Mouse (Mus musculus): ENCODE data around the gene Abcc4.
A peak's percentile ranks its signal among the peaks of the same experiment; 100 is the strongest.
"Not testable (repeated sequence)": the region's sequence is repeated elsewhere in the genome, so short reads cannot be mapped to it uniquely, and the experiment has no call there.

Abcc4 gene

GRCm38 (mm10) chr14:118579013-118579728 lies 126.8 kb downstream of the Abcc4 start:
- no peak for DNase-seq (ENCODE audit: low spot score)

- no peak for DNase-seq (ENCODE audit: low spot score)
Measured at GRCm38 (mm10) chr14:118577895-118578294, 128.1 kb downstream of the Abcc4 start.

GRCm38 (mm10) chr14:118572688-118573245 lies 133.3 kb downstream of the Abcc4 start:
- DNase-seq (ENCODE audit: low spot score), result no peak

- no peak for DNase-seq (ENCODE audit: low spot score)
Measured at GRCm38 (mm10) chr14:118569586-118569985, 136.4 kb downstream of the Abcc4 start.

GRCm38 (mm10) chr14:118568116-118568673 lies 137.8 kb downstream of the Abcc4 start:
- no peak for DNase-seq (ENCODE audit: low spot score)

- no peak for DNase-seq (ENCODE audit: low spot score)
Measured at GRCm38 (mm10) chr14:118566809-118567208, 139.2 kb downstream of the Abcc4 start.

GRCm38 (mm10) chr14:118566214-118566688 lies 139.8 kb downstream of the Abcc4 start:
- peak; percentile 40 for DNase-seq (ENCODE audit: low spot score)

GRCm38 (mm10) chr14:118565696-118566095 lies 140.3 kb downstream of the Abcc4 start:
- DNase-seq (ENCODE audit: low spot score), result no peak

- no peak for DNase-seq (ENCODE audit: low spot score)
Measured at GRCm38 (mm10) chr14:118563570-118563969, 142.4 kb downstream of the Abcc4 start.

GRCm38 (mm10) chr14:118552901-118553475 lies 153.0 kb downstream of the Abcc4 start:
- no peak for DNase-seq (ENCODE audit: low spot score)

- DNase-seq (ENCODE audit: low spot score), result no peak
Measured at GRCm38 (mm10) chr14:118552390-118552789, 153.6 kb downstream of the Abcc4 start.

GRCm38 (mm10) chr14:118551725-118552285 lies 154.2 kb downstream of the Abcc4 start:
- peak; percentile 70 for DNase-seq (ENCODE audit: low spot score)

GRCm38 (mm10) chr14:118551061-118551724 lies 154.8 kb downstream of the Abcc4 start:
- peak; percentile 37 for DNase-seq (ENCODE audit: low spot score)

- DNase-seq (ENCODE audit: low spot score), result no peak
Measured at GRCm38 (mm10) chr14:118544493-118544892, 161.5 kb downstream of the Abcc4 start.

GRCm38 (mm10) chr14:118542947-118543346 lies 163.1 kb downstream of the Abcc4 start:
- peak; percentile 39 for DNase-seq (ENCODE audit: low spot score)

- DNase-seq (ENCODE audit: low spot score), result no peak
Measured at GRCm38 (mm10) chr14:118531539-118531938, 174.5 kb downstream of the Abcc4 start.

- DNase-seq (ENCODE audit: low spot score), result no peak
Measured at GRCm38 (mm10) chr14:118514280-118515031, 191.6 kb downstream of the Abcc4 start.

- not testable (repeated sequence) for DNase-seq (ENCODE audit: low spot score)
Measured at GRCm38 (mm10) chr14:118511715-118512114, 194.3 kb downstream of the Abcc4 start.

- no peak for DNase-seq (ENCODE audit: low spot score)
Measured at GRCm38 (mm10) chr14:118510793-118511192, 195.2 kb downstream of the Abcc4 start.

- no peak for DNase-seq (ENCODE audit: low spot score)
Measured at GRCm38 (mm10) chr14:118510216-118510615, 195.8 kb downstream of the Abcc4 start.

- no peak for DNase-seq (ENCODE audit: low spot score)
Measured at GRCm38 (mm10) chr14:118507829-118508228, 198.2 kb downstream of the Abcc4 start.
